Mouse (Mus musculus) ES-Bruce4 (cell line): ENCODE data around the gene Tmem231. TPM values are rescaled to one million over a fixed set of nuclear protein-coding genes. Genes with fewer than 3 reads are reported as not detected.

Experiments
- H3K27ac ChIP-seq: 2 replicates; pipeline ENCODE4 v1.5.1; 2012; ENCODE audit warnings: low read length, inconsistent platforms; ENCODE audit not compliant: insufficient read depth
- H3K27me3 ChIP-seq: 2 replicates; pipeline ENCODE4 v1.6.1; 2012; ENCODE audit warnings: mild to moderate bottlenecking, low read length, inconsistent platforms; ENCODE audit not compliant: control insufficient read depth, poor library complexity, insufficient read depth, severe bottlenecking
- H3K36me3 ChIP-seq: 2 replicates; pipeline ENCODE4 v1.6.1; 2012; ENCODE audit warnings: inconsistent platforms, mild to moderate bottlenecking, low read length, moderate library complexity; ENCODE audit not compliant: control insufficient read depth, poor library complexity, insufficient read depth, severe bottlenecking
- H3K4me1 ChIP-seq: one replicate; pipeline ENCODE4 v1.8.1; 2011; ENCODE audit warnings: low read length; ENCODE audit not compliant: control insufficient read depth, insufficient read depth
- H3K4me3 ChIP-seq: 2 replicates; pipeline ENCODE4 v1.5.1; 2011; ENCODE audit warnings: low read depth, mild to moderate bottlenecking, low read length
- H3K9ac ChIP-seq: 2 replicates; pipeline ENCODE4 v1.6.1; 2012; ENCODE audit warnings: low read depth, mild to moderate bottlenecking, inconsistent platforms; ENCODE audit not compliant: poor library complexity, severe bottlenecking
- H3K9me3 ChIP-seq: replicated peaks from 2 replicates; pipeline ENCODE4 v1.6.1; 2012; ENCODE audit warnings: mild to moderate bottlenecking, low read length, inconsistent platforms; ENCODE audit not compliant: control insufficient read depth, poor library complexity, insufficient read depth, severe bottlenecking
- CTCF ChIP-seq: IDR thresholded peaks from one replicate; pipeline ENCODE4 v1.8.1; 2011; ENCODE audit warnings: low read depth, low read length
- EP300 ChIP-seq: IDR thresholded peaks from 2 replicates; pipeline ENCODE4 v1.6.1; 2011; ENCODE audit warnings: low read depth, low read length; ENCODE audit not compliant: insufficient read depth
- POLR2A ChIP-seq: IDR thresholded peaks from one replicate; pipeline ENCODE4 v1.8.1; 2011; ENCODE audit warnings: low read length; ENCODE audit not compliant: insufficient read depth
- polyA plus RNA-seq: library from polyadenylated mRNA; stranded (reverse); fragments of >200 nt; gene quantifications from 2 replicates; pipeline ENCODE4 v1.2.4, GENCODE M21; 2011; ENCODE audit warnings: low read depth; ENCODE audit not compliant: missing spikeins, insufficient read depth, insufficient read length

Tmem231 gene
- polyA plus RNA-seq, 1 experiment: 18.2 TPM

DNA sequence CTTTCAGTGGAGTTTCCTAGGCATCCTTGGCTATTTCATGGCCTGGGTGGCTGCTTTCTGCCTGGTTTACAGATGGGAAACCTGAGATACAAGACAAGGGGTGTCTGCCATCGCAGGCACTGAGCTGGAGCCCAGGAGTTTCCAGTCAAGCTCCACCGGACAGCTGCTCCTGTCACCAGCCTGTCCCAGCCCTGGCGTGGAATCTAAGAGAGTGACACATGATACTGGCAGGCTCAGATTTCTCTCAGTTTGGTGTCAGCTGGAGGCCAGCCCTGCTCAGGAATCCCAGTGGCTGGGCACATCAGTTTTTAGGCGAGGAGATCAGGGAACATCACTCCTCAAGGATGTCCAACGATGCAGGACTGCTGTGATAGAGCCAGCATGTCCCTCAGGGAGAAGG is 31.6 kb downstream of the Tmem231 start:
- TF ChIP-seq CTCF (no peak), POLR2A (no peak), EP300 (no peak)
- Histone ChIP-seq H3K4me3 (no peak overlapping the region), H3K27me3 (no peaks in the 10 kb centered on the region), H3K36me3 (no peaks in the 10 kb centered on the region), H3K27ac (no peak overlapping the region), H3K4me1 (no peaks in the 10 kb centered on the region), H3K9me3 (no peaks in the 10 kb centered on the region), H3K9ac (no peak overlapping the region)

DNA sequence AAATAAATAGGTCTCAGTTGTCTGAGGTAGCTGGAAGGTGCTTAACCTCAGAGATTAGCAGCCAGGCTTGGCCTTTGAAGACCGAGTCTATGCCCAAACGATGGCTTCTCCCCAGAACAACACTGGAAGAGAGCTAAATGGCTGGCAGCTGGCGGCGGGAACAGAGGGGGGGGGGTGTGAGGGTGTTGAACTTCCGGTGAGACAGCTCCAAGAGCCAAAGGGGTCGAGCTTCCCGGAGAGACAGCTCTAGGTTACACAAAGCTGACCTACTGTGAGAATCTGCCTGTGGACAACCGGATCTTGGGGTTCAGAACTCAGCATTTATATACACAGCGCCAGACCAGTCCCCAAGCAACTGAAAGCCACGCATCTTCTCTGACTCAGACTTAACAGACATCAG is 35.1 kb downstream of the Tmem231 start:
- Histone ChIP-seq H3K27me3 (no peaks in the 10 kb centered on the region), H3K9ac (peak overlapping the region; percentile 20), H3K9me3 (no peaks in the 10 kb centered on the region), H3K27ac (peak overlapping the region; percentile 67), H3K4me3 (no peak overlapping the region), H3K4me1 (no peaks in the 10 kb centered on the region), H3K36me3 (no peaks in the 10 kb centered on the region)
- no peak for TF ChIP-seq EP300
- TF ChIP-seq CTCF: no peak
- no peak for TF ChIP-seq POLR2A

DNA sequence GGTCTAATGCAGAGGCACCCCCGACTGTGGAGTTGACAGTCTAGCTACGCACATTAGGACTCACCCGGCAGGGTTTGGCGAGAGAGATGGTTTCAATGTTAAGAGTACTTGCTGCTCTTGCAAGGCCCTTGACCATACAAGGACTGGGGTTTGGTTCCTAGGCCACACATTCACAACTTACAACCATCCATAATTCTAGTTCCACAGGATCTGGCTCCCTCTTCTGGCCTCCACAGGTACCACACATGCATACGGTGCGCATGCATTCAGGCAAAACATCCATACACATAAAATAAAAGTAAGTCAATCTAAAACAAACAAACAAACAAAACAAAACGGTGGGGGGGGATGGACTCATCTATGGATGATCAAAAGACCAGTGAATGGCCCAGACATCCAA is 38.7 kb downstream of the Tmem231 start:
- Histone ChIP-seq H3K36me3 (no peaks in the 10 kb centered on the region), H3K9ac (no peak overlapping the region), H3K4me3 (no peak overlapping the region), H3K9me3 (no peaks in the 10 kb centered on the region), H3K27me3 (no peaks in the 10 kb centered on the region), H3K27ac (no peak overlapping the region), H3K4me1 (no peaks in the 10 kb centered on the region)
- no peak for TF ChIP-seq EP300
- no peak for TF ChIP-seq POLR2A
- peak; percentile 70 for TF ChIP-seq CTCF

DNA sequence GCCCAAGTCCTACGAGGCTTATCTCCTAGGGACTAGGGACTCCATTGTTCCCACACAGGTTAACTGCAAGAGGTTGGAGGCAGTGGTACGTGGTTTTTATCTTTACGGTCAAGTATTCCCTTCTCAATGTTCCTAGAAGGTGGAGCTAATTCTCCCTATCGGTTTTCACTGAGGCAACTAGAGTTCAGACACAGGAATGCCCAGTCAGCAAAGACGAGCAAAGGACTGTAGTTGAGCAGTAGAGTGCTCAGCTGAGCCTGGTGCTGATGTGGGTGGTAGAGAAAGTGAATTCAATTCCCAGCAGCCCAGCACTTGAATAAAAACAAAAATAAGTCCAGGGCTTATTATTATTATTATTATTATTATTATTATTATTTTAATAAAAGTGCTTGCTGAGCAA is 41.1 kb downstream of the Tmem231 start:
- Histone ChIP-seq H3K27ac (peak overlapping the region; percentile 26), H3K9me3 (no peaks in the 10 kb centered on the region), H3K36me3 (no peaks in the 10 kb centered on the region), H3K4me3 (no peak overlapping the region), H3K9ac (no peak overlapping the region), H3K4me1 (no peaks in the 10 kb centered on the region), H3K27me3 (no peaks in the 10 kb centered on the region)
- TF ChIP-seq CTCF: no peak
- TF ChIP-seq POLR2A: no peak
- TF ChIP-seq EP300: no peak

DNA sequence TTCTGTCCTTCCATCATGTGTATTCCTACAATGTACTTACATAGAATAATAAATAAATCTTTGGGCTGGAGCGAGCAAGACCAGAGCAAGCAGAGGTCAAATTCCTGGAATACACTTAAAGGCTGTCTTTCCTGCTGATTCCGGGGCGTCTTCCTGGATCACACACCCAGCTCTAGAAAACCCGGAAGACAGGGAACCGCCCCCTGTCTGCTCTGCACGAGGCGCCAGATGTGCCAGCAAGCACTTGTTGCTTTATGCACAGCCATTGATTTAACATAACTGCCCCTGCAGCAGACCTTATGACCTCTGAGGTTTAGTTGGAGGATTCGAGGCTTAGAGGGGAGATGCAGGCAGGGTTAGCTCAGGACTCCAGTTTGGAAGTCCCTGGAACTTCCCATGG is 41.7 kb downstream of the Tmem231 start:
- Histone ChIP-seq H3K36me3 (no peaks in the 10 kb centered on the region), H3K27ac (peak overlapping the region; percentile 26), H3K4me1 (no peaks in the 10 kb centered on the region), H3K9ac (no peak overlapping the region), H3K4me3 (no peak overlapping the region), H3K27me3 (no peaks in the 10 kb centered on the region), H3K9me3 (no peaks in the 10 kb centered on the region)
- TF ChIP-seq EP300 (peak; percentile 85), POLR2A (no peak)

DNA sequence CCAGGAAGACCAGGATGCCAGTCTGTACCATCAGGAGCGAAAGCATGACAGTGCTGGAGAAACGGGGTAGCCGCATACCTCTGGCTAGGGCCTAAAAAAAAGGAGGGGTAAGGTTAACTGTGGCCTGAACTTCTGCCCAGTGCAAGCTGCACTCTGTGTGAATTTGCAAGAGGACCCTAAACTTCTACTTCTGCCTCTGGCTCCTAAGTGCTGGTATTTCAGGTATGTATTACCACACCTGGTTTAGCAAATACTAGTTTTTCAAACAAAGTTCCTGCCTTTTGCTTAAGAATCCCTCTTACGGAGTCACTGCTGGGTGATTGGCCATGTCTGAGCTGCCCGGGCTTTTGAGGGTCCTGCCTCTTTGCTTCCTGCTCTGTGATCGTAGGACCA is 42.8 kb downstream of the Tmem231 start:
- Histone ChIP-seq H3K4me3 (peak overlapping the region; percentile 53; the same call in 1 of the 2 replicates), H3K27me3 (no peaks in the 10 kb centered on the region), H3K4me1 (no peaks in the 10 kb centered on the region), H3K27ac (no peak overlapping the region), H3K9me3 (no peaks in the 10 kb centered on the region), H3K9ac (no peak overlapping the region), H3K36me3 (no peaks in the 10 kb centered on the region)
- TF ChIP-seq EP300: no peak
- no peak for TF ChIP-seq CTCF
